Mouse (Mus musculus) liver, postnatal 0 days (tissue): ENCODE measurements at regions not wholly inside any gene's neighbourhood (a gene's known extent, or its start where the extent isn't known, plus 50 kb on each side); places are given as distances from the start of the nearest gene placed in this dataset.

Source experiments
- CTCF ChIP-seq: sonication (generic); IDR thresholded peaks from 2 replicates; pipeline ENCODE4 v1.5.1; 2016; ENCODE audit warnings: antibody characterized with exemption, low read depth
- EP300 ChIP-seq: IDR thresholded peaks from 2 replicates; pipeline ENCODE4 v1.6.1; 2016; ENCODE audit warnings: antibody characterized with exemption, low read depth, mild to moderate bottlenecking

GRCm38 (mm10) chr7:117106691-117107191, 274.0 kb upstream of the Xylt1 start:
- TF ChIP-seq EP300 (no peak), CTCF (no peak)
